Mouse (Mus musculus): ENCODE data around the gene Tet3.
"Not testable (repeated sequence)": the region's sequence is repeated elsewhere in the genome, so short reads cannot be mapped to it uniquely, and the experiment has no call there.

Gene Tet3

DNA sequence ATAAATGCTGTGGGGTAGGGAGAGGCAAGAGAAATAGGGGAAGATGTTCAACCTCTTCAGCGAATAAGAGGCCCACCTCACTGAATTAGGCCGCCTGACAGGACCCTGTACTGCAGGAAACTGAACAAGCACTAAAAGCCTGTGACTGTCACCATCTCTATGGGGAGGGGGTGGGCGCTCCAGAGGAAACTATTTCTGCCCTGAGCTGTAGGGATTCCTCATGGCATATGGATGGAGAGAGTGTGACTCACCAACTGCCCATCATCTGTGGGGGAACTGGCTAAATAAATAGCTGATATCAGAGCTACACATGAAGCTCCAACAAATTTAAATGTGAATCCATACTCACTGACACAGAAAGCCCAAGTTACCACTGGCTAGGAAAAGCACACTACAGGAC is 87.5 kb downstream of the Tet3 start:
- DNase-seq (ENCODE audit: low spot score in 2 of 2), result no peak

DNA sequence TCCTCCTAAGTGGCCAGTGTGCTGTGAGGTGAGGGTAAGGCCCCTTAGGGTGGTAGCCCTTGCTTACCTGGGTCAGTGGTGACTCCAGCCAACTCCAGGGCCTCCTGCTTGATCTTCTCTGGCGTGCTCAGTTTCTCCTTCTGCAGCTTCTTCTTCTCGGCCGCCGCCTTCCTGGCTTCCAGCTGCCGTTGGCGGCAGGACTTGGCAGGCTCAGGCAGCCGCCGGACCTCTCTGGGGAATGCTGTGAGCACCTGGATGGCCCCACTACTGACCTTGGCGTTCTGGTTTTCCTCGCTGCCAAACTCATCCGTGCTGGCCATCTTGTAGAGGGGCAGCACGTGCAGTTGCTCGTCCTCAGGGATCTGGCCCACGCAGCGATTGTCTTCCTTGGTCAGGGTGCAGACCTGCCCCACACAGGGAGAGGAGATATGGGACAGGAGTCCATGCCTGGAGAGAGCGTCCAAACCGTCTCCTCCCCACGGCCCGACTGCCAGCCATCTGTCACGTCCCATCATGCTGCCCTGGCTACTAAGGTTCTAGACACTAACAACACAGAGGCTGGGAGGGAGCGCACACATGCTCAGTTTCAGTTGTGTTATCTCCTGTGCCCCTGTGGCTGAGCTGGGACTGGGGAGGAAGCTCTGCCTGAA is 88.4 kb downstream of the Tet3 start:
- no peak for DNase-seq (ENCODE audit: low spot score in 2 of 2)

GRCm38 (mm10) chr6:83363075-83363474 is 95.8 kb downstream of the Tet3 start:
- no peak for DNase-seq (ENCODE audit: low spot score in 2 of 2)

DNA sequence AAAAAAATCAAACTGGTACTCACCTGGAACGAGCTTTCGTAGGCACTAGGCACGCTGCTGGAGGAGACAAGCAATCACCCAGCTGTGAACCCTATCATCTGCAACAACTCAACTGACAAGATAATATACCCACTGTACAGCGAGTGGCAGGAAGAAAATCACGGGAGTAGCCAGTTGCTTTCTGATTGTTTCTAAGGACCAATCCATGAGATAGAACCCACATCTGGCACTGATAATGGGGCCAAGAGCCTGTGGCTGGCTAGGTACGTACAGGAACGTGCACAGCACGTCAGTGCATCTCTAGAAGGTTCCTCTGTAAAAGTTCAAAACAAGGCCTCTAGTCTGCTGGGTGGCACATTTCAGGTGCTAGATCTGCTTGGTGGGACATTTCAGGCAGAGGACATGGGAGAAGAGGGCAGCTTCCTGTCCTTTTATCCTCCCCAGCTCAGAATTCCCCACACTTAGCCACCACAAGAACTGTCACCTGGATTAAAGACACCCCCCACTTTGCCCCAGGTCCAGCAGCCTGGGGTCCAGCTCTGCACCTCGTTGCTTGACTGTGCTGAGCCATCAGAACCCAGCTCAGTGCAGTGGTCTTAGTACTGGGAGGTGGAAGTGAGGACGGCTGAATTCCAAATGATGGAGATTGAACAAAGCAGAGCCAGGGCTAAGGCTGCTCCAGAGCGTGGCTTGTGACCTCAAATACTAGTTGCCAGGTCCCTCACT is 97.2 kb downstream of the Tet3 start:
- DNase-seq (ENCODE audit: low spot score in 2 of 2), result no peak

DNA sequence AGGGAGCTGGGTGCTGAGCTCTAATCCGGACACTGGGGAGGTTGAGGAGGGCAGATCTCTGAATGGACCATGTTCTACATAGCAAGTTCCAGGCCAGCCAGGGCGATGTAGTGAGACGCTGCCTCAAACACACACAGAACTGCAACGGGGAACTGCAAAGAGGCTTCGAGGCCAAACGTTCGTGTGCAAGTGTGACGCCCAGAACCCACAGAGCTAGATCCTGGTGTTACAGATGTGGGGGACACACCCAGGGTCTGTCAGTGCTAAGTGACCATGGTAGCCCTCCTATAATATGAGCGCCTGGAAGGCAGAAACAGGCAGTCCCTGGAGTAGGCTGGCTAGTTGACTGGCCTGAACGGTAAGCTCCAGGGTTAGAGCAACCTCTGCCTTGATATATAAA is 101.4 kb downstream of the Tet3 start:
- no peak for DNase-seq (ENCODE audit: low spot score in 2 of 2)

- DNase-seq (ENCODE audit: low spot score in 2 of 2), result peak in 1 of 2 experiments; percentile 62
These were observed 102.2 kb downstream of the Tet3 start for GRCm38 (mm10) chr6:83356569-83357138.

GRCm38 (mm10) chr6:83354856-83355781 is 103.8 kb downstream of the Tet3 start:
- no peak for DNase-seq (ENCODE audit: low spot score in 2 of 2)

DNA sequence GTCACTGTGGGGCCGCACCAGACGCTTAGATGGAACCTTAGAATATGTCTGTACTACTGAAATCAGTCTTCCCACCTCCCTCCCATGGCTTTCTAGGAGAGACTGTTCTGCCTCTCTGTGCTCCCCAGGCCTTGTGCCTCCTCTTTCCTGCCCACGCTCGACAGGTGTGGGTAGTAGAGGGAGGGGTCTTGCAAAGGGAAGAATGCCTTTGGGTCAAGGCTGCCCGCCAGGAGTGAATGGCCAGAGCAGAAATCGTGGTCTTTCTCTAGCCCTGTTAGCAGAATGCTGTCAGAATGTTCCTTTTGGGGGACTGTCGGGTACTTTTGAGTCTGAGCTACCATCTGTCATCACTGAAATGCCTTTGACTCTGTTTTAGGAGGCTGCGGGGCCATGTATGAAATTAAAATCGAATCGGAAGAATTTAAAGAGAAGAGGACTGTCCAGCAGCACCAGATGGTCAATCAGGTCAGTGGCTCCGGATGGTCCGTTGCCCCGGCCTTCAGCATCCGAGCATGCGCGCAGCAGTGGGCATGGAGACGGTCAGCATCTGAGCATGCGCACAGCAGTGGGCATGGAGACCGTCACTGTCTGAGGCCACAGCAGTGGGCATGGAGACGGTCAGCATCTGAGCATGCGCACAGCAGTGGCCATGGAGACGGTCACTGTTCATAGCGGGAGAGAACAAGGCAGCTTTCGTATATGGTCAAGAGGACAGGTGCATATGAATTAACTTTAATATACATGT is 106.0 kb downstream of the Tet3 start:
- DNase-seq (ENCODE audit: low spot score in 2 of 2), result no peak

DNA sequence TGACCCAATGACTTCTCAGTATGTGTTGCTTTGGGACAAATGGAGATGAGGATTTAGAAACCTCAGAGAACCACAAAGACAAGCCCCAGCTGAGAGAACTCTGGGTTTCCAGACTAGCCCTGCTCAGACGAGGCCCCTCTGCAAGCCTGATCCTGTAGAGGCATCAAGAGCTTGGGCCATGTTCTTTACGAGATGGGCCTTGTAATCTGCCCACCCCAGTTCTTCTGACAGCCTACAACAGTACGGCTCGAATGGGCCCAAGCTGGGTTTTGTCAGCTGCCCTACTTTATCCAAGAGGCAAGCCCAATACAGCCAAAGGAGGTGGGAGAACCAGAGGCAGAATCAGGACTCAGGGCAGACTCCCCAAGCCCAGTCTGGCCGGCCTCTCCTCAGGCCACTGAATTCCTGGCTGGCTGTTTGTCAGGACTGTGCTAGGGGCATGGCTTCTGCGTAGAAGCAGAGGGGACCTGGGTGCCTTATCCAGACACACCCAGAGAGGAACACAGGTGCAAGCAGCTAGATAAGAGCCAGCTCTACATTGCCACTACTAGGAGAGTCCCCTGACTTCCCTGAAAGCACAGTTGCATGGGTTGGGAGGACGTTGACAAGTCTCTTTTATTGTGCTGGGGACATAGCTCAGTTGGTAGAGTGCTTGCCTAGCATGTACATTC is 107.3 kb downstream of the Tet3 start:
- no peak for DNase-seq (ENCODE audit: low spot score in 2 of 2)

GRCm38 (mm10) chr6:83350851-83351405 is 108.0 kb downstream of the Tet3 start:
- DNase-seq (ENCODE audit: low spot score in 2 of 2), result no peak

DNA sequence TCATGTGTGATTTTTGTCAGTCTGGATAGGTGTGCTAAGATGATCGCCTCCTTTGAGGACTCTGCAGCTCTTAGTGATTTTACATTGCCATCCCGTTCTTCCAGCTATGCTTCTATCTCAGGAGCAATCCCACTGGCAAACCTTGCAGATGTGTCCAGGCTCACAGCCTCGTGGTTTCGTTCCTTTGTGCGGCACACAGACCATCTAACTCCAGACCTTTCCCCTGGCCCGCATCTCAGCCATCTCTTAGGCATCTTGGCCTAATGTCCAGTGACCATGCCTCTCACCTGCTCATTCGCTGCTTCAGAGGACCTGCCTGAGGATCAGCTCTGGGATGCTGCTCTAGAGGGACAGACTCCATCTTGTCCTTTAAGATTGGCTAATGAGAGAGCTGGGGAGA is 108.7 kb downstream of the Tet3 start:
- DNase-seq (ENCODE audit: low spot score in 2 of 2), result no peak

DNA sequence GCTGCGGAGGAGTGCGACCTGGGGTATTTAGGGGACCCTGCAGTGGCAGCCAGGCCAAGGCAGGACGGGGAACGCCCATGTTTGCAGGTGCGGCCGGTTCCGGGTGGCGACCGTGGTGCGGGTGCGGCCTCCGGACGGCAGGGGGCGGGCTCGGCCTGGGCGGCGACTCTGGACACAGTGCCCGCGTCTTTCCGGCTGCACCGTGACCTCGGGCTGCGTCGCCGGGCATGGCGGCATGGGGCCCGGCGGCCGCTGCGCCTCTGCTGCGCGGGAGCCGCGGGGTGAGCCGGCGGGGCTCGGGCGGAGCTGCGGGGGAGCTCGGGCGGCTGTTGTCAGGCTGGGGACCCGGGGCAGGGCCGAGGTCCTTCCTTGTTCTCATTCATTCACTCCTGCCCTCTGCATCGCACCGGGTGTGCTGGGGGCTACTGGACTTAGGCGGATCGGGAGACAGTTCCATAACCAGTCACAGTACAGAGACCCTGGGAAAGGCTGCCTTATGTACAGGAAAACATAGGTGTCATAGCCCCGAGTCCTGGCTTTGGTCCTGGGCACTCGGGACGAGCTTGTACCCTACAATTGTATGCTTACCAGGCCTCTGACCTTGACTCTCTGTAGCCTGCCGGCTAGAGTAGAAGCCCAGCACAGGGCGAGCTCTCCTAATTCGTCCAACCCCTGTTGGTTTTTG is 109.5 kb downstream of the Tet3 start:
- peak; percentile 77 to 81 for DNase-seq (ENCODE audit: low spot score in 2 of 2)

DNA sequence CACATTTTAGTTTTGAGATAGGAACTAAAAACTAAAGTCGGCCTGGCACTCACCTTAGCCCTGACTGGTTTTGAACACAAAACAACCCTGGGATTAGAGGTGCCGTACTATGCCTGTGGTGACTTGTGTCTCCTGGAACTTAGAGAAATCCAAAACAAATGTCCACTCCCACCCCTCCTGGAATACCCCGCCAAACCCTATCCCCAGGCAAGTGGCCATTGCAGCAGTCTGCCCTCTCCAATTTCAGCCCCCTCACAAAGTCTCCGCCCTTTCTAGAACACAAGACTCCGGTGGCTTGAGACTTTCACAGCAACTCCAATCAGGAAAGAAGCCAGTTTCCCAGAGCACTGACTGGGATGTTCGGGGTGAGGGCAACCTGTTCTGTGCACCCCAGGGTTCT is 110.0 kb downstream of the Tet3 start, which contains the start of gene Bola3:
Bola3 (plus strand) TSS at position 275 of the 400 bp plus-strand sequence.
- DNase-seq (ENCODE audit: low spot score in 2 of 2), result no peak

GRCm38 (mm10) chr6:83347916-83348315 is 111.0 kb downstream of the Tet3 start:
- DNase-seq (ENCODE audit: low spot score in 2 of 2), result no peak

- DNase-seq (ENCODE audit: low spot score in 2 of 2), result not testable (repeated sequence)
These were observed 113.6 kb downstream of the Tet3 start for GRCm38 (mm10) chr6:83345285-83345684.

- no peak for DNase-seq (ENCODE audit: low spot score in 2 of 2)
These were observed 115.9 kb downstream of the Tet3 start for GRCm38 (mm10) chr6:83342957-83343356.

GRCm38 (mm10) chr6:83341387-83341786 is 117.5 kb downstream of the Tet3 start:
- no peak for DNase-seq (ENCODE audit: low spot score in 2 of 2)

DNA sequence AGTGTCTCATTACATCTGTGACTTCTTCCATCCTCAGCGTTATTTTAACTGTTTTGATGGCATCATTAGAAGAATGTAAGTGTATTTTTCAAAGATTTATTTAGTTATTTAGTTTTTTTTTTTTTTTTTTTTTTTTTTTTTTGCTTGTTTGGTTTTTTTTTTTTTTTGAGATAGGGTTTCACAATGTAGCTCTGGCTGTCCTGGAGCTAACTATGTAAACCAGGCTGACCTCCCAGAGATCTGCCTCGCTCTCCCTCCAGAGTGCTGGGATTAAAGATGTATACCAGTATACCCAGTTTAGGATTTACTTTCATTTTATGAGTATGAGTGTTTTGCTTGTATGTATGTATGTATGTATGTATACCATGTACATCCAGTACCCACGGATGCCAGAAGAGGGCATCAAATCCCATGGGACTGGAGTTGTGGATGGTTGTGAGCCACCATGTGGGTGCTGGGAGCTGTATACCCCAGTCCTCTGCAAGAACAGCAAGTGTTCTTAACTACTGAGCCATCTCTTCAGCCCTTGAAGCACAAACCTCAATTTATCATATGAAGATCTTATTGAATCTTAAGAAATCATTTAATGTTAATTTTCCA is 131.2 kb downstream of the Tet3 start:
- no peak for DNase-seq (ENCODE audit: low spot score in 2 of 2)

GRCm38 (mm10) chr6:83326761-83327160 is 132.1 kb downstream of the Tet3 start:
- no peak for DNase-seq (ENCODE audit: low spot score in 2 of 2)

All from right cerebral cortex, postnatal 36 days (tissue).